Mouse (Mus musculus) liver, adult 2 months (tissue): ENCODE data around the gene Snf8.

Source experiments
- CTCF ChIP-seq: fragments of 200-500 bp; IDR thresholded peaks from 2 replicates; pipeline ENCODE4 v1.5.1; 2011; ENCODE audit warnings: low read depth, low read length, control low read depth
- POLR2A ChIP-seq: fragments of 200-500 bp; IDR thresholded peaks from 2 replicates; pipeline ENCODE4 v1.6.1; 2011; ENCODE audit warnings: low read length, control low read depth; ENCODE audit not compliant: insufficient read depth; ENCODE audit errors: extremely low read depth

GRCm38 (mm10) chr11:96092674-96093291, 58.1 kb downstream of the Snf8 start:
- TF ChIP-seq CTCF (no peak), POLR2A (no peak)
